Mouse (Mus musculus) macrophage (primary cell): ENCODE results near the gene Fam160b1. TPM values are rescaled to one million over a fixed set of nuclear protein-coding genes. Genes with fewer than 3 reads are reported as not detected.

Source experiments
- H3K27ac ChIP-seq: fragments of 350-480 bp; formaldehyde crosslinking; 2 replicates; pipeline ENCODE4 v1.9.0; 2021
- H3K36me3 ChIP-seq: fragments of 350-480 bp; formaldehyde crosslinking; 2 replicates; pipeline ENCODE4 v1.9.0; 2021; ENCODE audit errors: inconsistent target
- H3K4me3 ChIP-seq: fragments of 350-480 bp; formaldehyde crosslinking; 2 replicates; pipeline ENCODE4 v1.9.0; 2021; ENCODE audit errors: inconsistent target
- H3K79me2 ChIP-seq: fragments of 350-480 bp; formaldehyde crosslinking; 2 replicates; pipeline ENCODE4 v1.9.0; 2021; ENCODE audit errors: inconsistent target
- WGBS: methylation state at CpG from one replicate; pipeline ENCODE4 v1.1.7; 2026; ENCODE audit warnings: inconsistent platforms; ENCODE audit not compliant: missing documents; 5-methylcytosine and 5-hydroxymethylcytosine counted together
- polyA plus RNA-seq: library from polyadenylated mRNA; stranded (reverse); fragments of 250-400 nt; gene quantifications from 3 replicates; pipeline ENCODE4 v1.2.4, GENCODE M21; 2018; ENCODE audit warnings: inconsistent platforms

The Fam160b1 gene
- polyA plus RNA-seq, 1 experiment from 2014 or later = 14.8 TPM

- Histone ChIP-seq H3K27ac (no peak overlapping the region), H3K36me3 (no peaks in the 10 kb centered on the region), H3K4me3 (no peak overlapping the region), H3K79me2 (no peaks in the 10 kb centered on the region)
- WGBS = 5% methylated on average over 3 of the region's 3 CpGs
Observed at GRCm38 (mm10) chr19:57413170-57413569, 52.7 kb downstream of the Fam160b1 start.

- WGBS = 90% methylated on average over 6 of the region's 6 CpGs
- no peaks in the 10 kb centered on the region for H3K36me3 ChIP-seq
- H3K4me3 ChIP-seq = no peak overlapping the region
- H3K79me2 ChIP-seq = no peaks in the 10 kb centered on the region
- H3K27ac ChIP-seq = no peak overlapping the region
Observed at GRCm38 (mm10) chr19:57413918-57414317, 53.4 kb downstream of the Fam160b1 start.

- Histone ChIP-seq H3K36me3 (no peaks in the 10 kb centered on the region), H3K4me3 (no peak overlapping the region), H3K79me2 (no peaks in the 10 kb centered on the region), H3K27ac (no peak overlapping the region)
- 92% methylated on average over 8 of the region's 8 CpGs for WGBS
Observed at GRCm38 (mm10) chr19:57415031-57415807, 54.7 kb downstream of the Fam160b1 start.

- H3K4me3 ChIP-seq = no peak overlapping the region
- no peaks in the 10 kb centered on the region for H3K36me3 ChIP-seq
- H3K79me2 ChIP-seq = no peaks in the 10 kb centered on the region
- H3K27ac ChIP-seq = no peak overlapping the region
- WGBS = 37% methylated on average over 12 of the region's 17 CpGs
Observed at GRCm38 (mm10) chr19:57417800-57418580, 57.5 kb downstream of the Fam160b1 start.

- Histone ChIP-seq H3K36me3 (no peaks in the 10 kb centered on the region), H3K79me2 (no peaks in the 10 kb centered on the region), H3K27ac (no peak overlapping the region), H3K4me3 (no peak overlapping the region)
- WGBS = 78% methylated on average over 3 of the region's 3 CpGs
Observed at GRCm38 (mm10) chr19:57423402-57423801, 62.9 kb downstream of the Fam160b1 start.

GRCm38 (mm10) chr19:57425296-57425695 lies 64.8 kb downstream of the Fam160b1 start:
- Histone ChIP-seq H3K79me2 (no peaks in the 10 kb centered on the region), H3K36me3 (no peaks in the 10 kb centered on the region), H3K4me3 (no peak overlapping the region), H3K27ac (no peak overlapping the region)
- 95% methylated on average over 14 of the region's 15 CpGs for WGBS

- Histone ChIP-seq H3K36me3 (no peaks in the 10 kb centered on the region), H3K79me2 (no peaks in the 10 kb centered on the region), H3K27ac (no peak overlapping the region), H3K4me3 (no peak overlapping the region)
- WGBS = 95% methylated on average over 8 of the region's 8 CpGs
Observed at GRCm38 (mm10) chr19:57426841-57427240, 66.4 kb downstream of the Fam160b1 start.

- no peaks in the 10 kb centered on the region for H3K79me2 ChIP-seq
- H3K36me3 ChIP-seq = no peaks in the 10 kb centered on the region
- H3K27ac ChIP-seq = no peak overlapping the region
- H3K4me3 ChIP-seq = no peak overlapping the region
- 95% methylated on average over 14 of the region's 14 CpGs for WGBS
Observed at GRCm38 (mm10) chr19:57427756-57428438, 67.4 kb downstream of the Fam160b1 start.

- no peaks in the 10 kb centered on the region for H3K36me3 ChIP-seq
- 81% methylated on average over 3 of the region's 3 CpGs for WGBS
- H3K27ac ChIP-seq = no peak overlapping the region
- H3K79me2 ChIP-seq = no peaks in the 10 kb centered on the region
- H3K4me3 ChIP-seq = no peak overlapping the region
Observed at GRCm38 (mm10) chr19:57428641-57429040, 68.2 kb downstream of the Fam160b1 start.

- no peak overlapping the region for H3K4me3 ChIP-seq
- no peak overlapping the region for H3K27ac ChIP-seq
- no peaks in the 10 kb centered on the region for H3K79me2 ChIP-seq
- WGBS = 44% methylated on average over 6 of the region's 6 CpGs
- H3K36me3 ChIP-seq = no peaks in the 10 kb centered on the region
Observed at GRCm38 (mm10) chr19:57429926-57430325, 69.4 kb downstream of the Fam160b1 start.

GRCm38 (mm10) chr19:57431476-57431875 lies 71.0 kb downstream of the Fam160b1 start:
- Histone ChIP-seq H3K36me3 (no peaks in the 10 kb centered on the region), H3K4me3 (no peak overlapping the region), H3K27ac (no peak overlapping the region), H3K79me2 (no peaks in the 10 kb centered on the region)
- WGBS = 86% methylated on average over 6 of the region's 6 CpGs

GRCm38 (mm10) chr19:57434024-57434423 lies 73.5 kb downstream of the Fam160b1 start:
- Histone ChIP-seq H3K27ac (no peak overlapping the region), H3K36me3 (no peaks in the 10 kb centered on the region), H3K4me3 (no peak overlapping the region), H3K79me2 (no peaks in the 10 kb centered on the region)
- WGBS = 81% methylated on average over 6 of the region's 6 CpGs

- WGBS = 79% methylated on average over 10 of the region's 10 CpGs
Observed at GRCm38 (mm10) chr19:57436586-57437021, 76.1 kb downstream of the Fam160b1 start.

GRCm38 (mm10) chr19:57437042-57437441 lies 76.6 kb downstream of the Fam160b1 start:
- Histone ChIP-seq H3K79me2 (no peaks in the 10 kb centered on the region), H3K27ac (no peak overlapping the region), H3K36me3 (no peaks in the 10 kb centered on the region), H3K4me3 (no peak overlapping the region)
- 95% methylated on average over 7 of the region's 7 CpGs for WGBS

More at GRCm38 (mm10) chr19:57436586-57437021, 76.1 kb downstream of the Fam160b1 start:
- H3K36me3 ChIP-seq = no peaks in the 10 kb centered on the region
- H3K27ac ChIP-seq = no peak overlapping the region
- H3K4me3 ChIP-seq = no peak overlapping the region
- H3K79me2 ChIP-seq = no peaks in the 10 kb centered on the region
